In genomic region chr9:68381871-68382270, GRCm38 (mm10) we compare ENCODE assay signal across 15 mouse cellular contexts.
DNase-seq lines count a peak whose midpoint lies in the region; ATAC-seq and TF ChIP-seq lines count a peak whose summit lies in the region.
"Had no signal": no experiment of that assay in that cellular context is flagged by ENCODE, and none has a peak within 500 bp of the region (broad histone marks: within the 10 kb centered on the region; RNA-seq: fewer than 3 reads in every experiment).

No protein-coding gene starts in this region.

- H3K4me3 ChIP-seq in embryonic facial prominence, embryonic 11.5 days (ENCODE audit: low read depth, low read length): no peak overlapping the region
- no peak overlapping the region for H3K4me3 ChIP-seq in embryonic facial prominence, embryonic 10.5 days
- no peak overlapping the region for H3K4me3 ChIP-seq in left cerebral cortex, adult 2 months
- H3K4me3 ChIP-seq in forebrain, embryonic 16.5 days (replicated peaks; ENCODE audit: low read length): no peak overlapping the region
- H3K4me3 ChIP-seq: embryonic facial prominence, embryonic 13.5 days; forebrain, embryonic 10.5 days had no signal

- DNase-seq in embryonic facial prominence, embryonic 11.5 days (ENCODE audit: low spot score): peak; percentile 3
- DNase-seq in embryonic facial prominence, embryonic 10.5 days (ENCODE audit: low spot score): no peak
- no peak for DNase-seq in left cerebral cortex, adult 2 months (ENCODE audit: extremely low spot score in 1 of 2, low spot score in 2 of 2)
- DNase-seq in left cerebral cortex, adult 9 months (ENCODE audit: low spot score in 2 of 2): no peak
- DNase-seq in ES-CJ7 (ENCODE audit: low read depth, low spot score): peak; percentile 6
- no peak for DNase-seq in brain, embryonic 14.5 days (ENCODE audit: low read depth)
- no peak for DNase-seq in cerebellum, postnatal 25 days
- DNase-seq: cerebellum, adult 8-10 months; kidney, postnatal 25 days; lung, adult 18-20 months; right cerebral cortex, adult 18-20 months; thymus, adult 18-20 months had no signal

- WGBS in embryonic facial prominence, embryonic 11.5 days: 80% methylated on average over 6 of the region's 6 CpGs
- WGBS in embryonic facial prominence, embryonic 10.5 days: 84% methylated on average over 6 of the region's 6 CpGs
- 86% methylated on average over 6 of the region's 6 CpGs for WGBS in forebrain, embryonic 16.5 days

- no peaks in the 10 kb centered on the region for H3K9me3 ChIP-seq in embryonic facial prominence, embryonic 11.5 days (replicated peaks; ENCODE audit: control insufficient read depth, low read length)
- no peaks in the 10 kb centered on the region for H3K9me3 ChIP-seq in embryonic facial prominence, embryonic 10.5 days
- H3K9me3 ChIP-seq in forebrain, embryonic 16.5 days (ENCODE audit: control insufficient read depth, low read length): no peaks in the 10 kb centered on the region
- H3K9me3 ChIP-seq: embryonic facial prominence, embryonic 13.5 days; forebrain, embryonic 10.5 days had no signal

- no peak overlapping the region for H3K4me2 ChIP-seq in embryonic facial prominence, embryonic 11.5 days (ENCODE audit: low read depth, low read length)
- H3K4me2 ChIP-seq in forebrain, embryonic 16.5 days (ENCODE audit: low read length): no peak overlapping the region
- H3K4me2 ChIP-seq: embryonic facial prominence, embryonic 13.5 days had no signal

- H3K4me1 ChIP-seq in embryonic facial prominence, embryonic 11.5 days (ENCODE audit: control insufficient read depth, insufficient read depth, low read length): no peaks in the 10 kb centered on the region
- H3K4me1 ChIP-seq in embryonic facial prominence, embryonic 10.5 days: no peaks in the 10 kb centered on the region
- H3K4me1 ChIP-seq in forebrain, embryonic 16.5 days (replicated peaks; ENCODE audit: control insufficient read depth, insufficient read depth, low read length): no peaks in the 10 kb centered on the region
- H3K4me1 ChIP-seq: embryonic facial prominence, embryonic 13.5 days; forebrain, embryonic 10.5 days had no signal

- no peak for TF ChIP-seq POLR2A in brain, embryonic 14.5 days (IDR thresholded peaks at IDR 0.05; ENCODE audit: borderline replicate concordance, extremely low read depth, insufficient read depth, insufficient read length, poor library complexity, severe bottlenecking)

- TF ChIP-seq CTCF in left cerebral cortex, adult 2 months (IDR thresholded peaks at IDR 0.05): peak; percentile 47
- TF ChIP-seq CTCF in brain, embryonic 14.5 days (IDR thresholded peaks at IDR 0.05; ENCODE audit: borderline replicate concordance, extremely low read depth, insufficient read depth, insufficient read length): peak; percentile 42; the same call in 1 of the 2 replicates

- no peak overlapping the region for H3K27ac ChIP-seq in embryonic facial prominence, embryonic 11.5 days (replicated peaks; ENCODE audit: low read depth, low read length)
- H3K27ac ChIP-seq in embryonic facial prominence, embryonic 10.5 days (replicated peaks): no peak overlapping the region
- no peak overlapping the region for H3K27ac ChIP-seq in left cerebral cortex, adult 2 months
- no peak overlapping the region for H3K27ac ChIP-seq in forebrain, embryonic 16.5 days (ENCODE audit: low read length)
- H3K27ac ChIP-seq: embryonic facial prominence, embryonic 13.5 days; forebrain, embryonic 10.5 days had no signal

- intact Hi-C loops in left cerebral cortex, adult 2 months (cut with DNase I): no loop called here

- no peaks in the 10 kb centered on the region for H3K27me3 ChIP-seq in embryonic facial prominence, embryonic 11.5 days (ENCODE audit: control insufficient read depth, insufficient read depth, low read length)
- no peaks in the 10 kb centered on the region for H3K27me3 ChIP-seq in embryonic facial prominence, embryonic 10.5 days (replicated peaks; ENCODE audit: low read depth, poor library complexity, severe bottlenecking)
- no peaks in the 10 kb centered on the region for H3K27me3 ChIP-seq in forebrain, embryonic 16.5 days (replicated peaks; ENCODE audit: control insufficient read depth, insufficient read depth, low read length)
- H3K27me3 ChIP-seq: embryonic facial prominence, embryonic 13.5 days had no signal

- no peaks in the 10 kb centered on the region for H3K36me3 ChIP-seq in embryonic facial prominence, embryonic 11.5 days (replicated peaks; ENCODE audit: control insufficient read depth, insufficient read depth, low read depth, low read length)
- no peaks in the 10 kb centered on the region for H3K36me3 ChIP-seq in embryonic facial prominence, embryonic 10.5 days (replicated peaks)
- H3K36me3 ChIP-seq in forebrain, embryonic 16.5 days (ENCODE audit: control insufficient read depth, insufficient read depth): no peaks in the 10 kb centered on the region
- H3K36me3 ChIP-seq: embryonic facial prominence, embryonic 13.5 days; forebrain, embryonic 10.5 days had no signal

- no peak overlapping the region for H3K9ac ChIP-seq in embryonic facial prominence, embryonic 11.5 days (replicated peaks; ENCODE audit: low read length)
- H3K9ac ChIP-seq in forebrain, embryonic 16.5 days (replicated peaks; ENCODE audit: low read depth, low read length): no peak overlapping the region
- H3K9ac ChIP-seq: embryonic facial prominence, embryonic 13.5 days had no signal

- ATAC-seq in embryonic facial prominence, embryonic 11.5 days (replicated peaks; ENCODE audit: insufficient number of reproducible peaks, low FRiP score, low TSS enrichment, low read depth): no peak
- no peak for ATAC-seq in forebrain, embryonic 16.5 days

Comparison
In these comparisons a context has a peak if more than half of its experiments do, and no peak if none do; other contexts are left out.
1. DNase-seq: peak in embryonic facial prominence, embryonic 11.5 days (single experiment) and ES-CJ7 (single experiment); none in embryonic facial prominence, embryonic 10.5 days (single experiment), left cerebral cortex, adult 2 months (0 of 2), left cerebral cortex, adult 9 months (0 of 2), brain, embryonic 14.5 days (single experiment) and cerebellum, postnatal 25 days (0 of 2).